Mouse (Mus musculus): ENCODE data around the gene Dock6.

Dock6 gene

DNA sequence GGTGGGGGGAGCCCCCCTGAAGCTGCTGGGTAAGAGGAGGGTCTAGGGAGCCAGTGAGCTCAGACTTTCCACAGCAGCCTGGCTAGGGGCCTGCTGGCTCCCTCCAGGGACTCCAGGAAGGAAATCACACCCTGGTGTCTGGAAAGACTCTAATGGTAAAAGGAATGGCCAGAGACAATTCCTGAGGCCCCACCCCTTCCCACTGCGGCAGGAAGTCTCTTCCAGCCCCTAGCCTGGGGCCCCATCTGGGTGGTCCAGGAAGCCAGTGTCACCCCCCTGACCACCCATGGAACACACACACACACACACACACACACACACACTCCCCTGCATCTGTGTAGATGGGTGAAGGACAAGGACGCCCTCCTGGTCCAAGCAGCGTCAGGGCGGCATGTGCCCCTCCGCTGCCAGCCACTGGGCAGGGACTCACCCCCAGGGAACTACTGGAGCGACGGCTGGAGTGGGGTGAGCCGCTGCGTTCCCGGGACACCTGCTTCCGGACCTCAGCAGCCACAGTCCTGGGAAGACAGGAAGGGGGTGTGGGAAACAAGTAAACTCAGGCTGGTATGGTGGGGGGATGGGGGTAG, 5.6 kb downstream of the Dock6 start:
- DNase-seq, result peak; percentile 52

DNA sequence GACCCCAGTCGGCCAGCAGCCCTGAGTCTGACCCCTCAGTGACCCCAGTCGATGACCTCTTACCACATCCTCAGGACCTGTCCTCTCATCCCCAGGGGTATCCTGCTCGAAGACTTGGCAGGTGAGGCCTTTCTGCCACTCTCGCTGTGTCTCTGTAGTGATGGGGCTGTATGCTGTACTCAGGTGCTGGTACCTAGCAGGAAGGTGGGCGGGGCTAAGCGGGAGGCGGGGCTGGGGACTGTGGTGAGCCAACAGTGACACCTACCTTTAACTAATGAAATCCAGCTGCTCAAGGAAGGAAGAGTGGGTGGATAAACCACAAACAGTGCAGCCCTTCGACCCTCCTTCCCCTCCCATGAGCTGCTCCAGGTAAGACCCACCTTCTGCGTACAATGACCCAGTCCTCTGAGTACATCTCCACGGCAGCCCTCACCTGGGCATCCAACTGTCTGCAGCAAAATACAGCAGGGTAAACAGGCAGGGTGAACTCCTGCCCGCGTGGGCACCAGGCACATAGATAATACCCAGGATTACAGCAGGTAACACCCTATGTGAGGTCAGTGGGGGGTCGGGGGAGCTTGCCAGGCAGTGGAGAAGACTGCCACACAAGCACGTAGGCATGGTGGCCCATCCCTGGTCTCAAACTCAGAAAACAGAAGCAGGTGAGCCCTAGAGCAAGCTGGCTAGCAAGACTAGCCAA, 6.9 kb downstream of the Dock6 start:
- no peak for DNase-seq

DNA sequence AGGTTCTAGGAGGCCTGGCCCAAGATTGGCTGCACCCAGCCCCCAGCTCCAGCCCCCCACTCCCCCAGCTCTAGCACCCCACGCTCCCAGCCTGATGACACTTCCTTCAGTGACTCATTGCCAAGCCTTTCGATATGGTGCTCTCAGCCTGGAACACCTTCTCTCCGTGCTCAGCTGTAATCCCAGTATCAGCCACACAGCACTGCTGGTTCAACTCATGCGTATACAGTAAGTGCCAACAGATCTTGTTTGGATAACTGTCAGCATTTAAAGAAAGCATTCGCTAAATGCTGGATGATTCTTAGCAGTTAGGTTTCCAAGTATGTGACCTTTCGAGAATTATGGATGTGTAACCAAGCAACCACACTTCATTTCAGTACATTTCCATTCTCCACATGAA, 9.3 kb downstream of the Dock6 start:
- DNase-seq, result no peak

DNA sequence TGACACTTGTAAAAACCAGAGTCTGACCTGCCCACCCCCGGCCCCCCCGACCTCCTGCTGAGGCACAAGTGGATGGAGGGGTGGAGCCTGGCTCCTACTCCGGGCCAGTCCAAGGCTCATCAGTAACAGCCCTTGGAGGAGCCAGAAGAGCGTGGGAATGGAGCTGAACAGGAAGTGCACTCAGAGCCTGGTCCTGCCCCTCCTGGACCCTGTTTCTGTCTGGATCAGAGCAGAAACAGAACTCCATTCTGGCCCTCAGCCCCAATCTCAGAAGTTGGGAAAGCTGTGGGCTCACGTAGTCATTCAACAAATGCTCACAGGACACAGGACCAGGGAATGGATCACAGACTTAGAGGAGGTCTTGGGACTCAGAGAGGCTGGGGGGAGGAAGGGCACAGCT, 10.0 kb downstream of the Dock6 start:
- no peak for DNase-seq

DNA sequence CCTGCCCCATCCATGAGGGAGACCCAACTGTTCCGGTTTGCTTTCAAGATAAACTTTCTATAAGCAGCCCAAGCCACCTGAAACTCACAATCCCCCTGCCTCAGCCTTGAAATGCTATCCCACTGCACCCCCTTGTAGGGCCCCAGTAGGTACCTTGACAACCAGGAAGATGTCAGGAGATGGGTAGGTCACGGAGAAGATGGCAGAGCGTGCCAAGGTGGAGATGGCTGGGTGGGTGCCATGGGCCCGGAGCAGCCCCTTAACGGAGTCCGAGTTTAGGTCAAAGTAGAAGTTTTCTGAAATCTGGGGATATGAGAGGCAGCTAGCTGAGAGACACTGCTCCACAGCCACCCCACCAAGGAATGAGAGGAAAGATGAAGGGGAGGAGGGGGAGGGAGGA, 11.1 kb downstream of the Dock6 start:
- no peak for DNase-seq

DNA sequence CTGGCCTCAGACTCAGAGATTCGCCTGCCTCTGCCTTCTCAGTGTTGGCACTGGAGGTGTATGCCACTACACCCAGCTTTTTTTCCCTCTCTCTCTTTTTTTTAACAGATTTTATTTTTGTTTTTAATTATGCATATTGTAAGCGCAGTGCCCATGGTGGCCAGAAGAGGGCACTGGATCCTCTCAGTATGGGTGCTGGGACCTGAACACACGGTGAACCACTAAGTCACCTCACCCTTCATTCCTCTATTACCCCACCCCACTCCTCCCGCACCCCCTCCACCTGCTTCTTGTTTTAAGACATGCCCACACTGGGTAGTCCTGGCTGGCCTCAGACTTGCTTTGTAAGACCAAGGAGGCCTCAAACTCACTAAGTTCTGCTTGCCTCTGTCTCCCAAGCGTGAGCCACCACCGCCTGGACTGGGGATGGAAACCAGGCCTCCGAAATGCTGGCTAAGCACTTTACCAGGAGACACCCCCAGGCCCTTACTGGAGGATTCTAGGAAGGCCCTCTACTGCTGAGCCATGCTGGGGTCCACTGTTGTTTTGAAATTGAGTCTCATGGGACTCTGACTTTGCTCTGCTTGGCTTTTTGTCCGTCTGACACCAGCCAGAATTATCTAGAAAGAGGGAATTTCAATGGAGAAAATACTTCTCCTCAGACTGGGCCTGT, 12.2 kb downstream of the Dock6 start:
- peak; percentile 61 for DNase-seq

DNA sequence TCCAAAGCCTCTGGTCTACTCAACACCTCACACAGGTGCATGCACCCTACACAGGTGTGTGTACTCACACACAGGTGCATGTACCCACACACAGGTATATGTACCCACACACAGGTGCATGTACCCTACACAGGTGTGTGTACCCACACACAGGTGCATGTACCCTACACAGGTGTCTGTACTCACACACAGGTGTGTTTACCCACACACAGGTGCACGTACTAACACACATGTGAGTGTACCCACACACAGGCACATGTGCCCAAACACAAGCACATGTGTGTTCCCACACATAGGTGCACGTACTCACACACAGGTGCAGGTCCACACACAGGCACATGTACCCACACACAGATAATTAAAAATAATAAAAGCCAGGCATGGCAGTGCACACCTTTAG, 14.7 kb downstream of the Dock6 start:
- no peak for DNase-seq

DNA sequence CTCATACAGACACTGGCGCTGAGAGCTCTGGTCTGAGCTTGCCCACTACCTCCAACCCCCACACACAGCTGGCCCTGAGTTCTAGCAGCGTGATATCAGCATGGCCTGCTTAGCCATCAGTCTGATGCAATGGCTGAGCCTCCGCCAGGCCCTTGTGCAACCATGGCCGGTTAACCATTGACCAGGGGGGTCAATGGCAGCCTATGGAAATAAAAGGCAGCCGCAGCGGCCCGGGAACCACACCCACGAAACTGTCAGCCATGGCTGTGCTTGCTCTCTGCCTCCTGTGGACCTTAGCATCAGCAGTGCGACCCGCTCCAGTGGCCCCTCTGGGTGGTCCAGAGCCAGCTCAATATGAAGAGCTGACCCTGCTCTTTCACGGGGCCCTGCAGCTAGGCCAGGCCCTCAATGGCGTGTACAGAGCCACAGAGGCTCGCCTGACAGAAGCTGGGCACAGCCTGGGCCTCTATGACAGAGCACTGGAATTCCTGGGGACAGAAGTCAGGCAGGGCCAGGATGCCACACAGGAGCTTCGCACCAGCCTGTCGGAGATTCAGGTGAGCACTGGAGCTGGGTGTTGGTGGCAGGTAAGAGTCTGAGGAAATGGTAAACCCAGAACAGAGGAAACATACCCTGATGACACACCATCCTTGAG, 17.1 kb downstream of the Dock6 start, which contains the start of gene Angptl8:
Gene Angptl8, plus strand, starts transcription at position 253 of the 655 bp plus-strand sequence.
- no peak for DNase-seq

DNA sequence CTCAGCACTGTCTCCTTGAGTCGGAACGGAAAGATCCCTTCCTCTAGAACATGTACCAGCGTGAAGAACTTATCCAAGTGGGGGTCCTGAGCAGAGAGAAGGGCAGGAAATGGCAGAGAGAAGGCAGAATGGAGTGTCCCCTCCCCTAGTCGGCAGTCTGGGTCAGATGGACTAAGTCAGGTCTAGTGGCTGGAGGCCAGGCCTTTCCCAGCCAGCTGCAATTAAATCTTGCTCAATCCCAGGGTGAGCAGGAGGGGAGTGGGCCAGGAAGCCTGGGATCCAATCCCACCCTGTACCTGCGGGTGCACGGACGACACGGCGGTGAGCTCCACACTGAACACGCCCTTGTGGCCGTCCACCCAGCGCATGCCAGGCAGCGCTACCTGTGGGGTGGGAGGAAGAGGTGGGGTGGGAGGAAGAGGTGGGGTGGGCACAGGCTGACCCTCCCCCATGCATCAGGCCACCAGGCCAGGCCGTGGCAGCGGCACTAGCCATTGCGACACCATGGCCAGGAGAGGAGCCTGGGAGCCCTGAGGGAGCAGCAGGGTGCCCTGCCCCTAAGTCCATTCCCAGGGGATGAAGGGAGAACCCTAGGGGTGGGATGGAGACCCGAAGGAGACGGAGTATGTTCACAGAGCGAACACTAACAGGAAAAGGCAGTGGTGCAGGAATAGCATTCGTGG, 20.7 kb downstream of the Dock6 start:
- DNase-seq, result no peak

DNA sequence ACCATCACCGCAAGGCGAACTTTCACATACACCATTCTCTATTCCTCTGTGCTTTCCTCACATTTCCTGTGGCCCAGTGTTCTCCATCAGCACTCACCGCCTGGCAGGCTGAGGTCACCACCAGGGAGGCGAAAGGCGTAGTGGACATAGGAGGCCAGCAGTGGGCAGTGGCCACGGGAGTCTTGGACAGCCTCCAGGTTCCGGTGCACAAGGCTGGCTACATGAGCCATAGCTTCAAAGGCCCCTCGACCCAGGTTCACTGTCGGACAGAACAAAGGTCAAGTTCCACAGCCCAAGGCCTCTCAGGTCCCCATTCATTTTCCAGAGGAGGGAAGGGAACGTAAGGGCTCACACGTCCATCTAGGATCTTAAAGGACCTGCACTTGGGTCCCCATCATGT, 21.5 kb downstream of the Dock6 start:
- no peak for DNase-seq

DNA sequence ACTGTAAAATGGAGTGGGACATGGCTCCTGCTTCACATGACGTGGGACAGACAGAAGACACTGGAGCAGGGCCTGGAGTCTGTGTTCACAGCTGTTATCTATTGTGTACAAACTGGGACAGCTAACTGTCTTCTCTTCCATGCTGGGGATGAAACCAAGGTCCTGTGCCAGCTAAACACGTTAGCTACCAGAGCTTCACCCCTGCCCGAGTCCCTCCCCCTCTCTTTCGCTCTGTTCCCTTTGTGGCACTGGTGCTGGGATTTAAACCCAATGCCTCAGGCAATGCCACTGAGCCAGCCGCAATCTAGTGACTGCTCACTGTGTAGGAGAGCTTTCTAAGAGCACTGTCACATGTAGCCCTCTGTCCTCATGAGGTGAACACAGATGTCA, 22.0 kb downstream of the Dock6 start:
- DNase-seq, result peak; percentile 9

DNA sequence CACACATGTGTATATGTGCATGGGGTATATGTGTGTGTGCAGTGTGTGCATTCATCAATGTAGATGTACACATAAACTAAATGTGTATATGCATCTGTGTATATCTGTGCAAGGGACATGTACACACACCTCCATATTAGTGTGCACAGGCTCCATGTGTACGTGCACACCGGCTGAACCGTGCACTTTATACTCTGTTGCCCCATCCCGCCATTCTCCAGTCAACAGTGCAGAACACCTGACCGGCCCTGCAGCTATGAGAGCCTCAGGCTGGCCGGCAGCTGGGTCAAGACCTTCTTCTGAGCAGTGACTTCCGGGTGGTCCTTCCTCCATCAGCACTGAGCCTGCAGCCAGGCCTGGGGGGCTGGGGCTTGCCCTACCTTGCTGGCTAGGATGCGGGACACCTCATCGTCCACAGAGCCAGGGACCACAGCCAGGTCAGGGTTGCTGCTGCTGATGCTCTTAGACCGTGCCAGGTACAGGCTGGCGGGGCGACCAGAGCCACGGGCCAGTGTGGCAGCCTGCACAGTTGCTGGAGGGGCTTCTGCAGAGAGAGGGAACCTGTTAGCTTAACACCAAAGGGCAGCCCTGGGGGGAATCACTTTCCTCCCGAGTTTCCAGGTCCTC, 22.5 kb downstream of the Dock6 start:
- DNase-seq, result no peak

DNA sequence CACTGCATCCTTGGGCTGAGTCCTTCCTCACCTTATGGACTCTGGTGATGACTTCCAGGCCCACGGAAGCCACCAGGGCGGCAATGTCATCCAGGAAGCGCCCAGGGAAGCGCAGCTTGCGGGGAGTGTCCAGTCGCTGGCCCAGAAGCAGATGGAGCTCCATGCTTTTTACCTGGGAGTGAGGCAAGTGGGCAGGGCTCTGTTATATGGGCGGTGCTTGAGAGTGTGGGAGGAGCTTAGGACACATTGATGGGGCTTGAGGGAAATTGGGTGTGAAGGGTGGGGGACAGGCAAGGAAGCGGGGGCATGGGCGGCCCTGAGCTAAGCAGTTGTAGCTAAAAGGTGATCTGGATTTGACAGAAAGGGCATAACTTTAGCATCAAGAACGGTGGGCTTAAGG, 28.1 kb downstream of the Dock6 start:
- peak; percentile 11 for DNase-seq

DNA sequence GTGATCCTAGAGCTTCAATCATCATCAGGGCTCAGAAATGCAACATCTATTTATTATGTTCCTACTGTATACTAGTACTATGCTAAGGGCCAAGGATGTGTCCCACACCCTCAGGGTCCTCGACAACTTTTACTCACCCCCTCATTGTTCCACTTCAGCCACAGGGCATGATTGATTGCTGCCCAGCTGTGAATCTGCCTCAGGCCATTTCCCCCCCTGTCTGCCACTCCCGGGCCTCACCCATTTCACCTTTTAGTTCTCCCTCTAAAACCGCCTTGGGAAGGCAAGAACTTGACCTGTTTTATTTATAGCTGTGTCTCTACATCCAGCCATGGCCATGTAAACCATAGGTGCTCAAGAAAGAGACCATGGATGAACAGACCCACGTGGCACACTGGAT, 28.5 kb downstream of the Dock6 start:
- no peak for DNase-seq

DNA sequence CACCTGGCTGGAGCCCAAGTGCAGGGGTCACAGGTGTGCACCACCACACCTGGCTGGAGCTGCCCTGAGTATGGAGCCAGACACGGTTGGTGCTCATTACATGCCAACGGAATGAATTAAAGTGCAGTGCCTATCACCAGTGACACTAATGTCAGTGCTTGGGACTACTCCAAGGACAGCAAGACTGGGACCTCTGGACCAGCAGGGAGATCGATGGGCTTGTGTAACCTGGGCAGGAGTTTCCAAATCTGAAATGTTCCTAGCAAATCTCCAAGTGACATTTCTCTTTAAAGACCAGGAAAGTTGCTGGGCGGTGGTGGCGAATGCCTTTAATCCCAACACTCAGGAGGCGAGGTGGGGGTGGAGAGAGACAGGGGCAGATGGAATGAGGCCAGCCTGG, 29.7 kb downstream of the Dock6 start:
- DNase-seq, result no peak

DNA sequence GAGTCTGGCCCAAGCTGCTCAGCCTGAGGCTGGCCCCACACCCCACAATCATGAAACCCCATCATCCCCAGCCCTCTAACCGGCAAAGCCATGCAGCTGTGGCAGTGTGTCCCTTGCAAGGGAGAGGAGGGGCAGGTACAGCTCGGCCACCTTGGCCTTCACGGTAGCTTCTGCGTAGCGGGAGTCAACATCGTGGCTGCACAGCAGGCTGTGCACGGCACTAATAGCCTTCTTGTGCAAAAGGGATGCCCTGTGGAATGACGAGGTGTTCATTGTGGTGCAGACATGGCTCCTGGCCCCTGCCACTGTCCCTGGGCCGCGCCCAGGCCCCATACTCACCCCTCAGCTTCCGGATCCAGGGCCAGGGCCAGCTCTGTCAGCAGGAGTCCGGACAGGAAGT, 32.3 kb downstream of the Dock6 start:
- no peak for DNase-seq

DNA sequence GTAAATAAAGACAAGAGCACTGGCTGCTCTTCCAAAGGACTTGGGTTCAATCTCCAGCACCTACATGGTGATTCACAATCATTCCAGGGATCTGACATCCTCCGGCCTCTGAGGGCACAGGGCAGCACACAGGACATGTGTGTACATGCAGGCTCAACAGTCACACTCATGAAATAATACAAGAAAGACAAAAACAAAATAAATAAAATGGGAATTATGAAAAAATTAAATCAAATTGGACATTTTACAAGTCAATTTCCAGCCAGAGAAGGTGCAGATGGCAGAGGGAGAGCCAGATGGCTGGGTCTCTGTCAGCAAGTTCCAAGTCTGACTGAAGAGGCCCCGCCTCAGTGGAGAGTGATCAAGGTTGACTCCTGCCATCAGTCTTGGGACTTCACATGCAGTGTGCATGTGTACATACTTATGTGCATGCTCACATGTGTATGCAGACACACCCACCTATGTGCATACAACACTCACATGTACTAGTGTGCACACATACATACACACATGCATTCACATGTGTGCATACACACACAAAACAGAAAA, 33.2 kb downstream of the Dock6 start:
- no peak for DNase-seq

DNA sequence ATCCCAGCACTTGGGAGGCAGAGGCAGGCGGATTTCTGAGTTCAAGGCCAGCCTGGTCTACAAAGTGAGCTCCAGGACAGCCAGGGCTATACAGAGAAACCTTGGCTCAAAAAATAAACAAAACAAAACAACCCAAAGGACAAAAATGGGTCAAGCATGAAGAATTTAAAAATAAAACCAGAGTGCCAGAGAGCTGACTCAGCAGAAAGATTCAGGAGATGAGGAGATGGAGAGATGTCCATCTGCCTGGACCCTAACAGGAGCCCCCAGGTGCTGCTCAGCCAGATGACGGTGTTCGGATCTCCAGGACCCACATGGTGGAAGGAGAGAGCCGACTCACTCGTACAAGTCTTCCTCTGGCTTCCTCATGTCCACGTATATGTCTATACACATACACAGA, 33.9 kb downstream of the Dock6 start:
- DNase-seq, result no peak

DNA sequence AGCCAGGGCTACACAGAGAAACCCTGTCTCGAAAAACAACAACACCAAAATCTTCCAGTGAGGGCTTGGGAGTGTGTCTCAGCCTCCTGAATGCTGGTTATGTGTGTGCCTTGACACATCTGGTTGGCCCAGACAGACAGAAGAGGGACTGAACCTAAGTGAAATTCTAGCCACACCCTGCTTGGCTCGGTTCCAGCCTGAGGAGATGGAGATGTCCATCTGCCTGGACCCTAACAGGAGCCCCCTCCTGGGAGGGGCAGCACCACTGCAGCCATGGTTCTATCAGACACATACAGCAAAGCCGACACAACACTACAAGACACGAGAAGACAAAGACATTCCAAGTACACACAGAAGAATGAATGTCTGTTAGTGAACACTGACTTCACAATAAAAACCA, 34.3 kb downstream of the Dock6 start:
- DNase-seq, result no peak

DNA sequence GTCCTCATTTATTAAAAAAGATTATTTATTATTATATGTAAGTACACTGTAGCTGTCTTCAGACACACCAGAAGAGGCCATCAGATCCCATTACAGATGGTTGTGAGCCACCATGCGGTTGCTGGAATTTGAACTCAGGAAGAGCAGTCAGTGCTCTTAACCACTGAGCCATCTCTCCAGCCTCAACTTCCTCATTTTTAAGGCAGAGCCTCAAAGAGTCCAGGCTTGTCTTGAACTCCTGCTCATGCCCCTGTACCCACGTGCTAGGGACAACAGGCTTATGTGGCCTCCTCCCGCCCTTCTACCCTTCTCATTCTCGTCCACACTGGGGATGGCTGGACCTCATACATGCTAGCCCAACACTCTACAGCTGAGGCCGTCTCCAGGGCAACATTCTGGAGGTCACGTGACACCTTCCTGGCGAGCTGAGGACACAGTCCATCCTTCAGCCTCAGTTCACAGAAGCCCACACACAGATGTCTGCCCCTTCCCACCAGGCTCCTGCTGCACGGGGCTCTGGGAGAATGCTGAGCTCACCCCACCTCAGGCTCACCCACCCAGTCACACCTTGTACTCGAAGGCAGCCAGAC, 35.6 kb downstream of the Dock6 start:
- peak; percentile 48 for DNase-seq

DNA sequence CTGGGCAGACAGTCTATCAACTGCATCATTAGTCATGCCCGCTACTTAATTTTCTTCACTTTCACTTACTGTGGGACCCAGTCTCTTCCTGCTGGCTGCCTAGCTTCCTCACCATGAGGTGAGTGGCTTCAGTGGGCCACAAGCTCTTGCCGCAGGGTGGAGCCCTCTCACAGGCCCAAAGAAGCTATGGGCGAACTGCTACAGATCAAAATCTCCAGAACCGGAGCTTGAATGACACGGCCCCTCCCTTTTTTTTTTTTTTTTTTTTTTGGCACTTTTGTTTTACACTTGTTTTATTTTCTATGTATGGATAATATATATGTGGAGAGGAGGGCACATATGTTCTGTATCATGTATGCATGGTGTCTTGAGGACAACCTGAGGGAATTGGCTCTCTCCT, 41.3 kb downstream of the Dock6 start:
- DNase-seq, result no peak

DNA sequence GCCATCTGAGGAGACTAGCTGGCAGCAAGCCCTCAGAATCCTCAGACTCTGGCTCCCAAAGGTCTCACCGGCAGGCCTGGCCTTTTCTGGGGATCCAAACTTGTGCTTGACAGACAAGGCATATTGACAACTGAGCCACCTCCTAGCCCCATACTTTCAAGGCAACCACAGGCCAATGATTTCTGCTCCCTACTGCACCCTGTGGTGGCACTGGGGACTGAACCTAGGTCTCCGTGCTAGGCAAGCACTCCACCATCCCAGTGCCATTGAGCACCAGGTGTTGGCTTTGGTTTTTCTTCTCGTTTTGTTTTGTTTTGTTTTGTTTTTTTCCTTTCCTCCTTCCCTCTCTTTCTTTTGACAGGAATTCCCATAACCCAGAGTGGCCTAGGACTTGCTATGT, 43.9 kb downstream of the Dock6 start:
- DNase-seq, result no peak

Data from retina, postnatal 1 day (tissue).